Mouse (Mus musculus) lung, adult 18-20 months (tissue): ENCODE data around the gene Klhl15.

Experiments
- DNase-seq, 2 experiments: peaks; one replicate each; pipeline ENCODE4 v3.0.0; 2022; ENCODE audit warnings: mixed read lengths in 2 of 2

Gene Klhl15

GRCm38 (mm10) chrX:94234532-94235189 is at the start of gene Klhl15:
Klhl15 (plus strand) TSS chrX:94234599.
- peak; percentile 77 to 85 for DNase-seq

- DNase-seq, result no peak
These were observed 49.2 kb upstream of the Klhl15 start for GRCm38 (mm10) chrX:94185156-94185555.

DNA sequence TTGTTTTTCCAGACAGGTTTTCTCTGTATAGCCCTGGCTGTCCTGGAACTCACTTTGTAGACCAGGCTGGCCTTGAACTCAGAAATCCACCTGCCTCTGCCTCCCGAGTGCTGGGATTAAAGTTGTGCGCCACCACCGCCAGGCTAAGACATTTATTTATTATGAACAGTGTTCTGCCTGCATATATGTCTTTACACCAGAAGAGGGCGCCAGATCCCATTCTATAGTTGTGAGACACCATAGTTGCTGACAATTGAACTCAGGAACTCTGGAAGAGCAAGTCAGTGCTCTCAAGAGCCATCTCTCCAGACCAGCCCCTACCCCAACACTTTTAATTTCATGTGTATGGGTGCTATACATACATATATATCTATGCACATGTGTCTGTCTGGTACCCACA is 40.5 kb upstream of the Klhl15 start:
- DNase-seq, result peak in 1 of 2 experiments; percentile 21

DNA sequence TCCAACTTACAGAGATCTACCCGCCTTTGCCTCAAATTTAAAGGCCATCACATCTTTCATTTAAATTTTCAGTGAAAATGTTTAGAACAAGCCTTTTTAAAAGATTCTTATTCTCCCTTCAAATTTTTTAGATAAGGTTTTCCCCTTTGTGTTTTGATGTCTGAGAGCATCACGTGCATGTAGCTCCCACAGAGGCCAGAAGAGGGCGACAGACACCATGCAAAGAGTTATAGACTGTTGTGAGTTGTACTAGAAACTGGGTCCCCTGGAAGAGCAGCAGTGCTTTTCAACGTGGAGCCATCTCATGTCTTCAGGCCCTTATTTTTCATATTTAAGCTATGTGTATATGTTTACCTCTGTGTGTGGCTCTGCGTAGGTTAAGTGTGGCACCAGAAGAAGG is 36.6 kb upstream of the Klhl15 start:
- DNase-seq, result peak in 1 of 2 experiments; percentile 49

GRCm38 (mm10) chrX:94212264-94212596 is 22.2 kb upstream of the Klhl15 start:
- no peak for DNase-seq

- peak; percentile 81 to 89 for DNase-seq
These were observed 21.6 kb upstream of the Klhl15 start, which contains the start of gene Eif2s3x for GRCm38 (mm10) chrX:94212597-94213321. Eif2s3x (minus strand) TSS chrX:94212862.

- no peak for DNase-seq
These were observed 21.0 kb upstream of the Klhl15 start for GRCm38 (mm10) chrX:94213384-94213783.

DNA sequence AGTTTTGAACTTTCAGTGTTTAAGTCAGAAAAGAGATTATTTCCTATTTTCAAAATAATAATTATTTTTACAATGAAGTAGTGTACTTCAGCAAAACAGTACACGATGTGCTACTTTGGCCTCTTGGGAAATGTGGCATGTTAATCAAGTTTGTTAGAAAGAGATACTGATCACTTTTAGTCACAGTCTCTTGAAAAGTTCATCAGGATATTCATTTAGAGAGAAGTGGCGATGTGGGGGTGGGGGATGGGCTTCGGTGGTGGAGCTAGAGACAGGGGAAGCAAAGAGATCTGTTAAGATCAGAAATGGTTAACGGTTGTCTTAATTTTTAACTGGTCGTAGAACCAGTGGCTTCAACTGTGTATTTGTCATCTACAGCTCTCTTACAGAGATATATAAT is 967 bp upstream of the Klhl15 start:
- no peak for DNase-seq

- DNase-seq, result no peak
These were observed 365 bp upstream of the Klhl15 start for GRCm38 (mm10) chrX:94233936-94234531.

GRCm38 (mm10) chrX:94235190-94235555 is 774 bp downstream of the Klhl15 start:
- DNase-seq, result peak; percentile 4 to 7

- DNase-seq, result no peak
These were observed 1.2 kb downstream of the Klhl15 start for GRCm38 (mm10) chrX:94235601-94236000.

GRCm38 (mm10) chrX:94288923-94289322 is 54.5 kb downstream of the Klhl15 start:
- peak; percentile 3 to 48 for DNase-seq

GRCm38 (mm10) chrX:94302928-94303327 is 68.5 kb downstream of the Klhl15 start:
- DNase-seq, result no peak

DNA sequence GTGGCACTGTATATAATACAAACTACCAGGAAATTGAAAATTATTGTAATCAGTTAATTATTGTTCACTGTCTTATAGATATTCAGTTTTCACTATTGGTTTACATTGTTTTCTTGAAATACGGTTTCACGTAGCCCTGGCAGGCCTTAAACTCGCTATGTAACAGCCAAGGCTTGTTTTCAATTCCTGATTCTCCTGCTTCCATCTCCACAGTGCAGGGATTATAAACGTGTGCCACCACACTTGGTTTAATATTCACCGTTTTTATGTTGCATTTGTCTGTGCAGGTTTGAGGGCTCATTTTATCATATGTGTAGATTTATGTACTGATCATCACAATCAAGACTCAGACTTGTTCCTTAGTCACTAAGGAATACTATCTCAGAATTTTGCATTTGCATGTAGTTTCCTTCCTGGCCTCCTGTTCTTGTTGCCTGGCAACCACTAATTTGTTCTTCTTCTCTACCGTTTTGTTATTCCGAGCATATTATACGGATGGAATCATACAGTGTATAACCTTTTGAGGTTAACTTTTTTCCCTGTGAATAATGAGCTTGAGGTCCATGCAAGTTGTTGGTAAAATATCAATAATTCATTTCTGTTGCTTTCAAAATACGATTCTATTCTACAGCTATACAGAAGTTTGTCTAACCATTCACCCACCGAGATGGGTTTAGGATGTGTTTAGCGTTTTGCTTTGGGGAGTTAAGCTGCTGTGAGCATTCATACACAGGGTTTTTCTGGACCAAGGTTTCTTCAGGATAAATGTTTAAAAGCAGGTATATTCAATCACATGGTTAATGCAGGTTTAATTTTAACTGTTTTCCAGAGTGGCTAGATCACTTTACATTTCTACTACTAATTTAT is 86.9 kb downstream of the Klhl15 start:
- no peak for DNase-seq
